Mouse (Mus musculus) limb, embryonic 12.5 days (tissue): ENCODE results near the gene Duxbl2. TPM values are rescaled to one million over a fixed set of nuclear protein-coding genes. Genes with fewer than 3 reads are reported as not detected.
"Not testable (repeated sequence)": the region's sequence is repeated elsewhere in the genome, so short reads cannot be mapped to it uniquely, and the experiment has no call there.

Experiments used
- ATAC-seq: fragments of 200-750 bp; cut with Nextera tagmentation; 2 replicates; pipeline ENCODE4 v1.8.0; 2017; ENCODE audit warnings: low read depth, moderate TSS enrichment; ENCODE audit not compliant: insufficient number of reproducible peaks, insufficient read depth, low FRiP score, low TSS enrichment
- H3K27ac ChIP-seq: fragments of 300-500 bp; sonication (generic); 2 replicates; pipeline ENCODE4 v1.5.1; 2016; ENCODE audit warnings: mild to moderate bottlenecking, moderate library complexity
- H3K27me3 ChIP-seq: fragments of 300-500 bp; sonication (generic); 2 replicates; pipeline ENCODE4 v1.6.1; 2016; ENCODE audit warnings: mild to moderate bottlenecking, moderate library complexity
- H3K36me3 ChIP-seq: fragments of 300-500 bp; sonication (generic); 2 replicates; pipeline ENCODE4 v1.6.1; 2016; ENCODE audit warnings: mild to moderate bottlenecking, moderate library complexity
- H3K4me1 ChIP-seq: fragments of 300-500 bp; sonication (generic); replicated peaks from 2 replicates; pipeline ENCODE4 v1.6.1; 2016
- H3K4me2 ChIP-seq: fragments of 300-500 bp; sonication (generic); 2 replicates; pipeline ENCODE4 v1.6.1; 2016; ENCODE audit warnings: mild to moderate bottlenecking, moderate library complexity
- H3K4me3 ChIP-seq: fragments of 300-500 bp; sonication (generic); replicated peaks from 2 replicates; pipeline ENCODE4 v1.5.1; 2016; ENCODE audit warnings: mild to moderate bottlenecking
- H3K9ac ChIP-seq: fragments of 300-500 bp; sonication (generic); replicated peaks from 2 replicates; pipeline ENCODE4 v1.6.1; 2016; ENCODE audit warnings: mild to moderate bottlenecking, moderate library complexity
- H3K9me3 ChIP-seq: fragments of 300-500 bp; sonication (generic); 2 replicates; pipeline ENCODE4 v1.6.1; 2016; ENCODE audit warnings: mild to moderate bottlenecking, moderate library complexity
- WGBS: fragments of 180-500 bp; shearing (Covaris S2); methylation state at CpG from one replicate; pipeline ENCODE4 v1.1.7; 2016; 5-methylcytosine and 5-hydroxymethylcytosine counted together
- polyA plus RNA-seq: library from polyadenylated mRNA; unstranded; fragments of >200 nt; fragmentation: Nextera tagmentation; extraction: Ambion mirVana; gene quantifications from 2 replicates; pipeline ENCODE4 v1.2.1, GENCODE M21; 2016

The Duxbl2 gene
- polyA plus RNA-seq, 1 experiment from 2014 or later = not detected

- not testable (repeated sequence) for H3K4me2 ChIP-seq, H3K27me3 ChIP-seq, H3K4me3 ChIP-seq, H3K27ac ChIP-seq, ATAC-seq, H3K36me3 ChIP-seq, H3K9ac ChIP-seq, H3K9me3 ChIP-seq, H3K4me1 ChIP-seq
- WGBS = no CpG with 5 or more reads among the region's 3 CpGs
These were observed 55.8 kb downstream of the Duxbl2 start for GRCm38 (mm10) chr14:26173955-26174354.

GRCm38 (mm10) chr14:26175028-26175427 is 56.9 kb downstream of the Duxbl2 start:
- not testable (repeated sequence) for H3K36me3 ChIP-seq, H3K9me3 ChIP-seq, H3K27ac ChIP-seq, H3K9ac ChIP-seq, H3K4me3 ChIP-seq, ATAC-seq, H3K4me1 ChIP-seq, H3K4me2 ChIP-seq, H3K27me3 ChIP-seq
- WGBS = no CpG with 5 or more reads among the region's 6 CpGs

Other genes with a start within 250 kb of the Duxbl2 start
- gene Plac9a, start 215.2 kb upstream of the Duxbl2 start, polyA plus RNA-seq = not detected in 2 replicates
- gene Tmem254a, start 190.7 kb upstream of the Duxbl2 start, polyA plus RNA-seq = 1.7 and 4.1 TPM in 2 replicates
- gene Cphx1, start 180.0 kb upstream of the Duxbl2 start, polyA plus RNA-seq = not detected in 2 replicates
- gene Duxbl1, start 139.8 kb upstream of the Duxbl2 start, polyA plus RNA-seq = 2.7 and 3.3 TPM in 2 replicates
- 1.7 TPM in 1 of 2 replicates, not detected in the other for gene Gm9780, start 75.6 kb upstream of the Duxbl2 start, polyA plus RNA-seq
- 21.7 and 22.1 TPM in 2 replicates for gene Tmem254c, start 51.0 kb upstream of the Duxbl2 start, polyA plus RNA-seq
- not detected in 2 replicates for gene Cphx2, start 36.8 kb upstream of the Duxbl2 start, polyA plus RNA-seq
- gene Cphx3, start 36.1 kb upstream of the Duxbl2 start, polyA plus RNA-seq = not detected in 2 replicates
- gene Plac9b, start 64.1 kb downstream of the Duxbl2 start, polyA plus RNA-seq = 2.0 and 3.0 TPM in 2 replicates
- gene Tmem254b, start 88.7 kb downstream of the Duxbl2 start, polyA plus RNA-seq = 22.5 and 24.0 TPM in 2 replicates
- gene Duxbl3, start 139.6 kb downstream of the Duxbl2 start, polyA plus RNA-seq = 1.6 and 4.0 TPM in 2 replicates